Mouse (Mus musculus) heart, embryonic 12.5 days (tissue): ENCODE measurements at regions not wholly inside any gene's neighbourhood (a gene's known extent, or its start where the extent isn't known, plus 50 kb on each side); places are given as distances from the start of the nearest gene placed in this dataset.

Source experiments
- ATAC-seq: fragments of 200-750 bp; cut with Nextera tagmentation; 2 replicates; pipeline ENCODE4 v1.8.0; 2017; ENCODE audit warnings: moderate TSS enrichment, moderate library complexity; ENCODE audit not compliant: insufficient number of reproducible peaks, low FRiP score
- H3K27ac ChIP-seq: fragments of 300-500 bp; sonication (generic); 2 replicates; pipeline ENCODE4 v1.5.1; 2016; ENCODE audit warnings: mild to moderate bottlenecking, moderate library complexity; ENCODE audit not compliant: poor library complexity, severe bottlenecking
- H3K27me3 ChIP-seq: fragments of 300-500 bp; sonication (generic); replicated peaks from 2 replicates; pipeline ENCODE4 v1.6.1; 2016; ENCODE audit warnings: mild to moderate bottlenecking, moderate library complexity
- H3K36me3 ChIP-seq: fragments of 300-500 bp; sonication (generic); 2 replicates; pipeline ENCODE4 v1.6.1; 2016; ENCODE audit warnings: mild to moderate bottlenecking, moderate library complexity
- H3K4me1 ChIP-seq: fragments of 300-500 bp; sonication (generic); replicated peaks from 2 replicates; pipeline ENCODE4 v1.6.1; 2016; ENCODE audit warnings: mild to moderate bottlenecking
- H3K4me2 ChIP-seq: fragments of 300-500 bp; sonication (generic); 2 replicates; pipeline ENCODE4 v1.6.1; 2016; ENCODE audit warnings: mild to moderate bottlenecking, moderate library complexity
- H3K4me3 ChIP-seq: fragments of 300-500 bp; sonication (generic); 2 replicates; pipeline ENCODE4 v1.5.1; 2016; ENCODE audit warnings: mild to moderate bottlenecking
- H3K9ac ChIP-seq: fragments of 300-500 bp; sonication (generic); 2 replicates; pipeline ENCODE4 v1.6.1; 2016; ENCODE audit warnings: mild to moderate bottlenecking, moderate library complexity
- H3K9me3 ChIP-seq: fragments of 300-500 bp; sonication (generic); replicated peaks from 2 replicates; pipeline ENCODE4 v1.6.1; 2016; ENCODE audit warnings: mild to moderate bottlenecking, moderate library complexity
- WGBS: fragments of 180-500 bp; shearing (Covaris S2); methylation state at CpG from one replicate; pipeline ENCODE4 v1.1.7; 2016; 5-methylcytosine and 5-hydroxymethylcytosine counted together

GRCm38 (mm10) chr6:120592705-120593104 is 61.6 kb upstream of the Hdhd5 start:
- Histone ChIP-seq H3K36me3 (no peaks in the 10 kb centered on the region), H3K4me2 (peak overlapping the region; percentile 45)

GRCm38 (mm10) chr6:120592031-120592681 is 61.0 kb upstream of the Hdhd5 start:
- H3K4me2 ChIP-seq: peak overlapping the region; percentile 45
- H3K27me3 ChIP-seq: no peaks in the 10 kb centered on the region
- no peak for ATAC-seq
- H3K9me3 ChIP-seq: no peaks in the 10 kb centered on the region
- peak overlapping the region; percentile 11; the same call in 1 of the 2 replicates for H3K4me3 ChIP-seq
- WGBS: 7% methylated on average over 17 of the region's 17 CpGs
- no peak overlapping the region for H3K9ac ChIP-seq
- peaks cover 19% of the 10 kb centered on the region for H3K4me1 ChIP-seq
- H3K27ac ChIP-seq: no peak overlapping the region
- H3K36me3 ChIP-seq: no peaks in the 10 kb centered on the region

More at GRCm38 (mm10) chr6:120592705-120593104, 61.6 kb upstream of the Hdhd5 start:
- 45% methylated on average over 7 of the region's 7 CpGs for WGBS
- Histone ChIP-seq H3K4me1 (peaks cover 19% of the 10 kb centered on the region), H3K9ac (no peak overlapping the region), H3K27ac (no peak overlapping the region), H3K9me3 (no peaks in the 10 kb centered on the region), H3K27me3 (no peaks in the 10 kb centered on the region), H3K4me3 (no peak overlapping the region)
- ATAC-seq: no peak

GRCm38 (mm10) chr6:120590191-120590590 is 59.1 kb upstream of the Hdhd5 start:
- 75% methylated on average over 2 of the region's 2 CpGs for WGBS
- no peak for ATAC-seq
- no peak overlapping the region for H3K27ac ChIP-seq

GRCm38 (mm10) chr6:120588701-120589659 is 57.9 kb upstream of the Hdhd5 start:
- H3K4me1 ChIP-seq: peaks cover 19% of the 10 kb centered on the region
- ATAC-seq: no peak
- H3K4me2 ChIP-seq: no peak overlapping the region
- WGBS: 65% methylated on average over 11 of the region's 11 CpGs
- no peak overlapping the region for H3K9ac ChIP-seq
- H3K27ac ChIP-seq: no peak overlapping the region
- H3K36me3 ChIP-seq: no peaks in the 10 kb centered on the region
- H3K27me3 ChIP-seq: 0 out of 2 replicates have a peak, but pooled peaks cover 3% of the 10 kb centered on the region
- H3K9me3 ChIP-seq: no peaks in the 10 kb centered on the region
- no peak overlapping the region for H3K4me3 ChIP-seq

More at GRCm38 (mm10) chr6:120590191-120590590, 59.1 kb upstream of the Hdhd5 start:
- no peaks in the 10 kb centered on the region for H3K9me3 ChIP-seq
- peaks cover 19% of the 10 kb centered on the region for H3K4me1 ChIP-seq
- H3K27me3 ChIP-seq: 0 out of 2 replicates have a peak, but pooled peaks cover 3% of the 10 kb centered on the region
- no peak overlapping the region for H3K4me3 ChIP-seq
- no peak overlapping the region for H3K4me2 ChIP-seq
- no peaks in the 10 kb centered on the region for H3K36me3 ChIP-seq
- no peak overlapping the region for H3K9ac ChIP-seq

GRCm38 (mm10) chr6:120585941-120586280 is 54.8 kb upstream of the Hdhd5 start:
- no peaks in the 10 kb centered on the region for H3K9me3 ChIP-seq
- H3K27ac ChIP-seq: no peak overlapping the region
- no peak for ATAC-seq
- no peaks in the 10 kb centered on the region for H3K36me3 ChIP-seq
- H3K4me1 ChIP-seq: 0 out of 2 replicates have a peak, but pooled peaks cover 6% of the 10 kb centered on the region
- 58% methylated on average over 2 of the region's 2 CpGs for WGBS
- 0 out of 2 replicates have a peak, but pooled peaks cover 3% of the 10 kb centered on the region for H3K27me3 ChIP-seq
- H3K4me3 ChIP-seq: no peak overlapping the region
- H3K4me2 ChIP-seq: no peak overlapping the region
- H3K9ac ChIP-seq: no peak overlapping the region

- no peaks in the 10 kb centered on the region for H3K36me3 ChIP-seq
- H3K4me3 ChIP-seq: no peak overlapping the region
- H3K9ac ChIP-seq: no peak overlapping the region
- no peak for ATAC-seq
- H3K9me3 ChIP-seq: no peaks in the 10 kb centered on the region
- no peak overlapping the region for H3K4me2 ChIP-seq
- 62% methylated on average over 9 of the region's 9 CpGs for WGBS
- no peak overlapping the region for H3K27ac ChIP-seq
- H3K4me1 ChIP-seq: peaks cover 11% of the 10 kb centered on the region
- H3K27me3 ChIP-seq: 0 out of 2 replicates have a peak, but pooled peaks cover 3% of the 10 kb centered on the region
Measured at GRCm38 (mm10) chr6:120585118-120585940, 54.2 kb upstream of the Hdhd5 start.

- 80% methylated on average over 2 of the region's 2 CpGs for WGBS
- no peak overlapping the region for H3K4me2 ChIP-seq
- no peak overlapping the region for H3K4me3 ChIP-seq
Measured at GRCm38 (mm10) chr6:120581748-120582147, 50.6 kb upstream of the Hdhd5 start.

More at GRCm38 (mm10) chr6:120581748-120582147, 50.6 kb upstream of the Hdhd5 start:
- Histone ChIP-seq H3K4me1 (peaks cover 20% of the 10 kb centered on the region), H3K36me3 (no peaks in the 10 kb centered on the region), H3K27ac (no peak overlapping the region), H3K27me3 (peaks cover 11% of the 10 kb centered on the region; the same call in 1 of the 2 replicates), H3K9me3 (no peaks in the 10 kb centered on the region), H3K9ac (no peak overlapping the region)
- no peak for ATAC-seq
